Mouse (Mus musculus) liver, postnatal 0 days (tissue): ENCODE measurements around the gene Eed. TPM values are rescaled to one million over a fixed set of nuclear protein-coding genes. Genes with fewer than 3 reads are reported as not detected.
A peak's percentile ranks its signal among the peaks of the same experiment; 100 is the strongest.

ENCODE experiments used
- ATAC-seq: fragments of 200-750 bp; cut with Nextera tagmentation; 2 replicates; pipeline ENCODE4 v1.8.0; 2017; ENCODE audit warnings: mild to moderate bottlenecking, moderate library complexity
- DNase-seq: peaks from one replicate; pipeline ENCODE4 v3.0.0-alpha.2; 2016
- H3K27ac ChIP-seq: fragments of 300-500 bp; sonication (generic); 2 replicates; pipeline ENCODE4 v1.5.1; 2014; ENCODE audit warnings: antibody characterized with exemption, moderate library complexity, mild to moderate bottlenecking, low read depth
- H3K27me3 ChIP-seq: fragments of 300-500 bp; sonication (generic); 2 replicates; pipeline ENCODE4 v1.6.1; 2014; ENCODE audit warnings: low read length, control low read depth, mixed read lengths; ENCODE audit not compliant: insufficient read depth
- H3K36me3 ChIP-seq: fragments of 300-500 bp; sonication (generic); replicated peaks from 2 replicates; pipeline ENCODE4 v1.6.1; 2014; ENCODE audit warnings: mild to moderate bottlenecking, control low read depth, low read length, moderate library complexity, mixed read lengths; ENCODE audit not compliant: insufficient read depth
- H3K4me1 ChIP-seq: fragments of 300-500 bp; sonication (generic); 2 replicates; pipeline ENCODE4 v1.6.1; 2014; ENCODE audit warnings: antibody characterized with exemption, mild to moderate bottlenecking, control low read depth; ENCODE audit not compliant: insufficient read depth
- H3K4me2 ChIP-seq: fragments of 300-500 bp; sonication (generic); 2 replicates; pipeline ENCODE4 v1.6.1; 2014; ENCODE audit warnings: low read depth, mild to moderate bottlenecking, low read length, moderate library complexity, mixed read lengths
- H3K4me3 ChIP-seq: fragments of 300-500 bp; sonication (generic); 2 replicates; pipeline ENCODE4 v1.5.1; 2014; ENCODE audit warnings: low read depth, low read length
- H3K9ac ChIP-seq: fragments of 300-500 bp; sonication (generic); replicated peaks from 2 replicates; pipeline ENCODE4 v1.6.1; 2014; ENCODE audit warnings: mild to moderate bottlenecking, moderate library complexity
- H3K9me3 ChIP-seq: fragments of 300-500 bp; sonication (generic); 2 replicates; pipeline ENCODE4 v1.6.1; 2016; ENCODE audit warnings: mild to moderate bottlenecking, control low read depth, low read length, mixed read lengths
- CTCF ChIP-seq: sonication (generic); IDR thresholded peaks from 2 replicates; pipeline ENCODE4 v1.5.1; 2016; ENCODE audit warnings: antibody characterized with exemption, low read depth
- EP300 ChIP-seq: IDR thresholded peaks from 2 replicates; pipeline ENCODE4 v1.6.1; 2016; ENCODE audit warnings: antibody characterized with exemption, low read depth, mild to moderate bottlenecking
- WGBS: fragments of 180-500 bp; shearing (Covaris S2); extraction: QIAGEN DNeasy Blood & Tissue Kit; methylation state at CpG from one replicate; pipeline ENCODE4 v1.1.7; 2014; ENCODE audit not compliant: insufficient replicate concordance; 5-methylcytosine and 5-hydroxymethylcytosine counted together
- polyA plus RNA-seq: library from polyadenylated mRNA; unstranded; fragments of >200 nt; fragmentation: Nextera tagmentation; extraction: Ambion mirVana; gene quantifications from 2 replicates; pipeline ENCODE4 v1.2.1, GENCODE M21; 2015

Eed gene
- polyA plus RNA-seq, 1 experiment from 2014 or later, result 22.3 TPM

DNA sequence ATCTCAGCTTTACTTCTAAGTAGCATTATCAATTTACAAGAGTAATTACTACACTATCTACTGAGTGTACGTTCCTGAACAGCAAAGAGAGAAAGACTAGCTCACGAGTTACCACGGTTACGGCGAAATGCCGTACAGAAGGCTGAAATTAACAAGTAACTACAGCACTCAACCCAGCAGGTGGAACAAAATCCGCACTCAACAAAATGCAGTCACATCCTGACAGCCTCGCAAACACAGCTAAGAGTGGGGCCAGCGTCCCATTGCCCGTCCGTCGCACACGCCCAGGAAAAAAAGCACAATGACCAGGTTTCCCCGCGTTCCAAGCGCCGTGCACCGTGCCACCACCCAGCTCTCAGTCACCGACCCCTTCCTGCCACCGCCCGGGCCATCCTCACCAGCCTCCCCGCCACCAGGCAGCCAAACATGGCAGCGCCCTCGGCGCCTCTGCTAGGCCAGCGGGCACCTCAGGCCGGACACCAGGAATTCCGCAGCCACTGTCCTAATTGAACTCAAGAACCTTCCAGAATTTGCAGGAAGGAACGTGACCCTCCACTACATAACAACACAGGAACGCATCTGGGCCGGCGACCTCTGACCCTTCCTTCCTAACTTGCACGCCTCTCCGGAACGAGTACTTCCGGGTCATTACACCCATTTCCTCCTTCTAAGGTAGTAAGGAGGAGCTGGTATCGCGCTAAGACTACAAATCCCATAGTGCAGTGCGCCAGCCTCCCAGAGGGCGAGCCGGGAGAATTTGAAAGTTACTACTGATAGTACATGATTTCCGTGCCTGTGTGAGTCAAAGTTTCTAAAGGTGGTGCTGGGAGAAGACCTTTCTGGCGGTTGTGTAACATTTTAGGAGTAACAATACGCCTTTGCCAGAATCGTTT, 40.0 kb downstream of the Eed start, which contains the start of gene Hikeshi:
Hikeshi (minus strand) TSS at position 634 of the 893 bp plus-strand sequence.
- H3K27ac ChIP-seq, result peak within 1 kb of the TSS; percentile 86
- ATAC-seq (peak; percentile 100), DNase-seq (peak; percentile 94)
- peak within 1 kb of the TSS; percentile 75 for H3K4me2 ChIP-seq
- H3K36me3 ChIP-seq, result no peaks in the 10 kb centered on the region
- WGBS, result under 1% methylated on average over 45 of the region's 45 CpGs
- TF ChIP-seq EP300 (peak; percentile 61; the same call in 1 of the 2 replicates), CTCF (no peak)
- H3K9me3 ChIP-seq, result no peaks in the 10 kb centered on the region
- H3K4me1 ChIP-seq, result peaks cover 10% of the 10 kb centered on the region
- peak within 1 kb of the TSS; percentile 74 for H3K9ac ChIP-seq
- no peaks in the 10 kb centered on the region for H3K27me3 ChIP-seq
- peak within 1 kb of the TSS; percentile 85 for H3K4me3 ChIP-seq

GRCm38 (mm10) chr7:89939497-89940353, 41.1 kb downstream of the Eed start:
- Histone ChIP-seq H3K4me2 (peak overlapping the region; percentile 72), H3K9ac (peak overlapping the region; percentile 74), H3K4me1 (peaks cover 10% of the 10 kb centered on the region), H3K27ac (no peak overlapping the region), H3K27me3 (no peaks in the 10 kb centered on the region), H3K4me3 (peak overlapping the region; percentile 85), H3K9me3 (no peaks in the 10 kb centered on the region), H3K36me3 (no peaks in the 10 kb centered on the region; the same call in 1 of the 2 replicates)
- no peak for ATAC-seq
- DNase-seq, result no peak
- no peak for TF ChIP-seq CTCF
- TF ChIP-seq EP300, result no peak
- WGBS, result 50% methylated on average over 15 of the region's 15 CpGs

DNA sequence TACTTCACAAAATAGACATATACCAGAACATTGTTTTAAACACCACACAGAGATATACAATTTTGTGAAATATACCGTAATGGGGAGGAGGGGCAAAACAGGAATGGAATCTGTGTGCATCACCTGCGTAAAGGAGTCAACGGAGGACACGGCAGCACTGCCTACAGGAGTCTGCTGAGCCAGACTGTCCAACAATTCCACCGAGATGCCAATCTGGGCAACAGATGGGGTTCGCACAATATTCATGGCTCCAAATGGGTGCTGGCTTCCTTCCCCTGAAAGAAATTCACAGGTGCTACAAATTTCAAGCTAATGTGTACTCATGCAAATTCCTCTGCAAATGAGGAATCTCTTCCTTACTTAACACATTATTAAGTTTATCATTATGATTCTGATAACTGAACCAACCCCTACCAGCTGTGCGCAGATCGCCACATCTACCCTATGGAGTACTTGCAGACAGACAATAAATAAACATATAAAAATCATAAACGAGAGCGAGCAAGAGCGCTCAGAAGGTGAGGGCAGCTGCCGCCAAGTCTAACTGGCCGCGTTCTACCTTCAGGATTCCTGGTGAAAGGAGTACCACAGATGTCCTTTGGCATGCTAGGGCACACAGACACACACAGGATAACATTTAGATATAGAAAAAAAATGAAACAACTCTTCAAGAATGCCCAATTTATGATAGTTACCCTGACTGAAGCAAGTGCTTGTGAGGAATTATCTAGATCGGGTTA, 57.2 kb downstream of the Eed start:
- Histone ChIP-seq H3K9me3 (no peaks in the 10 kb centered on the region), H3K36me3 (peaks cover 8% of the 10 kb centered on the region; the same call in 1 of the 2 replicates), H3K4me2 (no peak overlapping the region), H3K4me1 (no peaks in the 10 kb centered on the region), H3K27me3 (no peaks in the 10 kb centered on the region), H3K9ac (no peak overlapping the region), H3K4me3 (no peak overlapping the region), H3K27ac (no peak overlapping the region)
- TF ChIP-seq CTCF (no peak), EP300 (no peak)
- 92% methylated on average over 15 of the region's 15 CpGs for WGBS
- no peak for ATAC-seq
- DNase-seq, result no peak

DNA sequence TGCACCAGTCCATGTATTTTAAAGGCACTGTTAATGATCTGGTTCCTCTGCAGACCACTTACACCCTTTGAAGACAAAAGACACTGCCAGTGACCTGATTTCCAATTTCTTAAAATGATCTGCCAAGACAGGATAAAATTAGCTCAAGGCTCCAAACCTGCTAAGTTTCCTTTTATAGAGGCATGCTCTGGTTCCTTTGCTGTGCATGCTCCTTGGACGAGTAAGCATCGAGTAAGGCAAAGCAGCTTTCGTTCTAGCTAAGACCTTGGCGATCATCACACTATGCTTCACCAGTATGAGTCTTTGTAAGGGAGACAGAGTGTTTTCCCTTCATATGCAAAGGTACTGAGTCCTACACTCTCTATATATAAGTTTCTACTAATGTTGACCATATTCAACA, 63.0 kb downstream of the Eed start:
- Histone ChIP-seq H3K4me3 (no peak overlapping the region), H3K27me3 (no peaks in the 10 kb centered on the region), H3K27ac (no peak overlapping the region), H3K36me3 (peaks cover 9% of the 10 kb centered on the region; the same call in 1 of the 2 replicates), H3K4me2 (no peak overlapping the region), H3K4me1 (no peaks in the 10 kb centered on the region), H3K9me3 (no peaks in the 10 kb centered on the region), H3K9ac (no peak overlapping the region)
- ATAC-seq, result no peak
- no peak for TF ChIP-seq CTCF
- no peak for TF ChIP-seq EP300
- WGBS, result 94% methylated on average over 4 of the region's 4 CpGs
- no peak for DNase-seq

GRCm38 (mm10) chr7:89916711-89917110, 64.1 kb downstream of the Eed start:
- DNase-seq, result no peak
- H3K4me1 ChIP-seq, result no peaks in the 10 kb centered on the region

More at GRCm38 (mm10) chr7:89916711-89917110, 64.1 kb downstream of the Eed start:
- no peak overlapping the region for H3K9ac ChIP-seq
- no peaks in the 10 kb centered on the region for H3K27me3 ChIP-seq
- no peak for ATAC-seq
- H3K36me3 ChIP-seq, result peaks cover 9% of the 10 kb centered on the region; the same call in 1 of the 2 replicates
- no peak overlapping the region for H3K27ac ChIP-seq
- WGBS, result 95% methylated on average over 5 of the region's 5 CpGs
- H3K9me3 ChIP-seq, result no peaks in the 10 kb centered on the region
- H3K4me2 ChIP-seq, result no peak overlapping the region
- H3K4me3 ChIP-seq, result no peak overlapping the region
- no peak for TF ChIP-seq EP300
- TF ChIP-seq CTCF, result no peak
